Mouse (Mus musculus) Patski (cell line): ENCODE measurements around the gene Tnfaip3. TPM values are rescaled to one million over a fixed set of nuclear protein-coding genes. Genes with fewer than 3 reads are reported as not detected.

Source experiments
- ATAC-seq: fragments of 100-300 bp; one replicate; pipeline ENCODE4 v1.8.0; 2021
- CTCF ChIA-PET: fragments of 350-600 bp; sonication (Branson Sonifier 250); formaldehyde crosslinking; loops from one replicate; lab custom pipeline; 2022; ENCODE audit warnings: inconsistent platforms; lab: Charles Lee
- POLR2A ChIA-PET: fragments of 350-600 bp; sonication (Branson Sonifier 250); formaldehyde crosslinking; loops from one replicate; lab custom pipeline; 2022; ENCODE audit warnings: antibody characterized with exemption, inconsistent platforms; lab: Charles Lee
- DNase-seq: peaks from one replicate; pipeline ENCODE4 v3.0.0-alpha.2; 2011; ENCODE audit warnings: low read depth, low spot score
- H3K27me3 ChIP-seq: fragments of 371-371 bp; one replicate; pipeline ENCODE4 v1.5.1; 2021
- CTCF ChIP-seq: fragments of 100-300 bp; IDR thresholded peaks from one replicate; pipeline ENCODE4 v1.5.1; 2021
- in situ Hi-C: fragments of 300-500 bp; cut with MboI; formaldehyde crosslinking; loops from 3 replicates; pipeline ENCODE4 v1.11.1; 2018; ENCODE audit warnings: low pct_unique_long_range_greater_than_20kb, mixed read lengths
- polyA plus RNA-seq: library from polyadenylated mRNA; unstranded; gene quantifications from one replicate; pipeline ENCODE4 v1.2.3, GENCODE M21; 2021

Tnfaip3 gene
- polyA plus RNA-seq, 1 experiment from 2014 or later, result 13.7 TPM

GRCm38 (mm10) chr10:18974486-18974885 lies 41.0 kb downstream of the Tnfaip3 start:
- ChIA-PET POLR2A (no interaction called here), CTCF (no interaction called here)
- DNase-seq (no peak), ATAC-seq (no peak)
- H3K27me3 ChIP-seq, result no peaks in the 10 kb centered on the region
- no peak for TF ChIP-seq CTCF
- in situ Hi-C loops, result no loop called here

- CTCF ChIA-PET, result no interaction called here
- TF ChIP-seq CTCF, result no peak
- no peaks in the 10 kb centered on the region for H3K27me3 ChIP-seq
- POLR2A ChIA-PET, result no interaction called here
- in situ Hi-C loops, result no loop called here
- ATAC-seq (no peak), DNase-seq (no peak)
These were observed 48.6 kb downstream of the Tnfaip3 start for GRCm38 (mm10) chr10:18966893-18967292.

GRCm38 (mm10) chr10:18965601-18966000 lies 49.9 kb downstream of the Tnfaip3 start:
- ChIA-PET POLR2A (no interaction called here), CTCF (interaction anchor here (0.7 to 1.4 kb wide), 3 partner anchors 13 to 293 kb away, joined by 3 read pairs; no protein-coding TSS in a partner anchor)
- DNase-seq (no peak), ATAC-seq (no peak)
- TF ChIP-seq CTCF, result no peak
- in situ Hi-C loops, result no loop called here
- no peaks in the 10 kb centered on the region for H3K27me3 ChIP-seq

GRCm38 (mm10) chr10:18964856-18965255 lies 50.6 kb downstream of the Tnfaip3 start:
- CTCF ChIA-PET, result interaction anchor here (0.7 to 1.4 kb wide), 3 partner anchors 14 to 294 kb away, joined by 3 to 4 read pairs (median 3); no protein-coding TSS in a partner anchor
- POLR2A ChIA-PET, result interaction anchor here (0.6 kb wide), 1 partner anchor 79 kb away, joined by 3 read pairs; no protein-coding TSS in a partner anchor
- ATAC-seq, result no peak
- in situ Hi-C loops, result no loop called here
- DNase-seq, result no peak
- no peaks in the 10 kb centered on the region for H3K27me3 ChIP-seq
- no peak for TF ChIP-seq CTCF

- H3K27me3 ChIP-seq, result no peaks in the 10 kb centered on the region
These were observed 55.5 kb downstream of the Tnfaip3 start for GRCm38 (mm10) chr10:18959777-18960492.

GRCm38 (mm10) chr10:18953706-18954071 lies 61.8 kb downstream of the Tnfaip3 start:
- no peaks in the 10 kb centered on the region for H3K27me3 ChIP-seq
- DNase-seq (no peak), ATAC-seq (peak; percentile 44)
- in situ Hi-C loops, result loop anchor here (5.0 kb wide), 2 partner anchors 59 to 234 kb away; no protein-coding TSS in a partner anchor
- peak; percentile 69 for TF ChIP-seq CTCF
- POLR2A ChIA-PET, result no interaction called here
- CTCF ChIA-PET, result interaction anchor here (0.7 to 1.5 kb wide), 9 partner anchors 11 to 285 kb away, joined by 3 to 9 read pairs (median 4); partner anchors contain the start of gene Tnfaip3

More at GRCm38 (mm10) chr10:18959777-18960492, 55.5 kb downstream of the Tnfaip3 start:
- ChIA-PET CTCF (interaction anchor here (1.2 to 1.4 kb wide), 2 partner anchors 13 to 54 kb away, joined by 3 read pairs; no protein-coding TSS in a partner anchor), POLR2A (no interaction called here)
- in situ Hi-C loops, result no loop called here
- DNase-seq (no peak), ATAC-seq (no peak)
- no peak for TF ChIP-seq CTCF

GRCm38 (mm10) chr10:18953011-18953705 lies 62.3 kb downstream of the Tnfaip3 start:
- in situ Hi-C loops, result loop anchor here (5.0 kb wide), 2 partner anchors 59 to 234 kb away; no protein-coding TSS in a partner anchor
- no peak for DNase-seq
- ChIA-PET POLR2A (no interaction called here), CTCF (interaction anchor here (0.7 to 1.5 kb wide), 9 partner anchors 10 to 285 kb away, joined by 3 to 9 read pairs (median 4); partner anchors contain the start of gene Tnfaip3)
- H3K27me3 ChIP-seq, result no peaks in the 10 kb centered on the region
- ATAC-seq, result no peak
- TF ChIP-seq CTCF, result no peak

Other genes with a start within 250 kb of the Tnfaip3 start
- gene Gm4922, start 228.9 kb downstream of the Tnfaip3 start, polyA plus RNA-seq, result not detected
- gene Perp, start 170.6 kb downstream of the Tnfaip3 start, polyA plus RNA-seq, result 108 TPM